8 mouse cellular contexts compared by ENCODE assay signal in the genomic region with DNA sequence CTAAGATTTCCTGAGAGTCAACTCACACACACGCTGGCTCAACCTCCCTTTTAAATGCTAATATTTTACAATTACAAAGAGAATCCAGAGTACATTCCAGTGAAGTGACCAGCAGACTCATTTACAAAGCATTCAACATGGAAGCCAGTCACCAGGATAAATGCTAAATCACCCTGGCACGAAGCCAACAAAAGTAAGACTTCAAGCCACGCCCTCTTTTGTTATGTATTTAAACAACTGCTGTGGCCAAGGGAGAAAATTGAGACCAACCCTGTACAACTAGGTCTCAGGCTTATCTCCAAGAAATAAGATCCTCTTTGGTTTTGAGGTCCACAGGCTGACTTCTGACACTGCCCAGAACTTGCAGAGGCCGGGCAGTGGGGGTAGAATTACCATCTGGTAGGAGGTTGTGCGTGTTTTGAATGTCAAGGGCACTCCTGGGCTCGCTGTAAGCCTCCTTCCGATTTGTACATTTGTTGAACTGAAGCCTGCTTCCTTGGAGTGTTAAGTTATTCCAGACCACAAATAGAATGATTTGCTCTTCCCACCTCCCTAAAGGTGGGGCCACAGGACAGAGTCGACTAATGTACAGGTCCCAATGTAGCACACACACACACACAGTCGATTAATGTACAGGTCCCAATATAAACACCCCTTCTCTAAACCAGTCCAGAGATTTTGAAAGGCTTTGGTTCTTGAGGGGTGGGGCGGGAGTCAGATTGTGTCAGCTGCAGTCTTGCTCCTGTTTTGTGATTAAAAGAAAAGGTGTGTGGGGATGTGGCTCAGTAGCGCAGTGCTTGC. TPM values are rescaled to one million over a fixed set of nuclear protein-coding genes. Genes with fewer than 3 reads are reported as not detected.
DNase-seq lines count a peak whose midpoint lies in the region; ATAC-seq lines count a peak whose summit lies in the region.

No protein-coding gene starts in this region.

- H3K27ac ChIP-seq in kidney, embryonic 16.5 days (ENCODE audit: low read length): peak overlapping the region; percentile 67; the same call in 1 of the 2 replicates

- no peak overlapping the region for H3K9ac ChIP-seq in kidney, embryonic 16.5 days (replicated peaks; ENCODE audit: low read length)

- H3K27me3 ChIP-seq in kidney, embryonic 16.5 days (ENCODE audit: insufficient read depth, low read length): no peaks in the 10 kb centered on the region

- H3K4me2 ChIP-seq in kidney, embryonic 16.5 days (replicated peaks; ENCODE audit: low read depth, low read length): no peak overlapping the region; the same call in 1 of the 2 replicates

- H3K4me3 ChIP-seq in kidney, embryonic 16.5 days (ENCODE audit: low read length): no peak overlapping the region

- DNase-seq in kidney, postnatal 14 days: no peak
- peak; percentile 78 to 84 for DNase-seq in adrenal gland, postnatal 36 days
- peak; percentile 50 for DNase-seq in heart, postnatal 4 days
- DNase-seq in lung, postnatal 36 days: peak; percentile 79
- DNase-seq in thymus, postnatal 4 days: no peak
- no peak for DNase-seq in left cerebral cortex, postnatal 25 days (ENCODE audit: low spot score in 2 of 2)
- no peak for DNase-seq in thymus, postnatal 10 days (ENCODE audit: low spot score in 2 of 2)

- peak; percentile 75 for ATAC-seq in kidney, embryonic 16.5 days (ENCODE audit: low FRiP score, low TSS enrichment)

- peaks cover 17% of the 10 kb centered on the region; the same call in 1 of the 2 replicates for H3K4me1 ChIP-seq in kidney, embryonic 16.5 days (ENCODE audit: insufficient read depth, low read length)

- intact Hi-C loops in left cerebral cortex, postnatal 25 days (cut with DNase I): no loop called here

- no peaks in the 10 kb centered on the region; the same call in 1 of the 2 replicates for H3K36me3 ChIP-seq in kidney, embryonic 16.5 days (ENCODE audit: insufficient read depth, low read length)

- peaks cover 15% of the 10 kb centered on the region for H3K9me3 ChIP-seq in kidney, embryonic 16.5 days (ENCODE audit: low read length)

- WGBS in kidney, embryonic 16.5 days: 29% methylated on average over 11 of the region's 11 CpGs

RNA-seq across cellular contexts. Expression of gene Plpp1, which starts 29.9 kb away (rescaled TPM):
- 103 and 120 TPM in 2 replicates for polyA plus RNA-seq in kidney, embryonic 16.5 days (2015; fragmentation: Nextera tagmentation; extraction: Ambion mirVana)
- 100 to 1,000 TPM; 253 to 287 TPM for total RNA-seq in adrenal gland, postnatal 36 days (2021)
- total RNA-seq in heart, postnatal 4 days (2021): 10 to 100 TPM; 72.2 to 78.2 TPM
- total RNA-seq in left cerebral cortex, postnatal 25 days (2021): 10 to 100 TPM; 28.5 to 29.4 TPM

Comparison
In these comparisons a context has a peak if more than half of its experiments do, and no peak if none do; other contexts are left out.
1. DNase-seq: peak in adrenal gland, postnatal 36 days (2 of 2), heart, postnatal 4 days (single experiment) and lung, postnatal 36 days (single experiment); none in kidney, postnatal 14 days (single experiment), thymus, postnatal 4 days (single experiment), left cerebral cortex, postnatal 25 days (0 of 2) and thymus, postnatal 10 days (0 of 2).